Mouse (Mus musculus) stomach, embryonic 14.5 days (tissue): Measurements from ENCODE around the gene Epp13. TPM values are rescaled to one million over a fixed set of nuclear protein-coding genes. Genes with fewer than 3 reads are reported as not detected.
"Not testable (repeated sequence)": the region's sequence is repeated elsewhere in the genome, so short reads cannot be mapped to it uniquely, and the experiment has no call there.

Experiments
- ATAC-seq: fragments of 200-750 bp; cut with Nextera tagmentation; 2 replicates; pipeline ENCODE4 v1.8.0; 2017; ENCODE audit warnings: low read depth, moderate TSS enrichment; ENCODE audit not compliant: insufficient number of reproducible peaks, insufficient read depth, low FRiP score
- H3K27ac ChIP-seq: fragments of 300-500 bp; sonication (generic); 2 replicates; pipeline ENCODE4 v1.5.1; 2014; ENCODE audit warnings: mild to moderate bottlenecking, low read length, moderate library complexity, mixed read lengths
- H3K27me3 ChIP-seq: fragments of 300-500 bp; sonication (generic); 2 replicates; pipeline ENCODE4 v1.6.1; 2014; ENCODE audit warnings: low read length, control low read depth, mixed read lengths; ENCODE audit not compliant: control insufficient read depth, insufficient read depth
- H3K36me3 ChIP-seq: fragments of 300-500 bp; sonication (generic); 2 replicates; pipeline ENCODE4 v1.6.1; 2014; ENCODE audit warnings: mild to moderate bottlenecking, control low read depth, low read length, moderate library complexity, mixed read lengths; ENCODE audit not compliant: control insufficient read depth, insufficient read depth
- H3K4me1 ChIP-seq: fragments of 300-500 bp; sonication (generic); 2 replicates; pipeline ENCODE4 v1.6.1; 2014; ENCODE audit warnings: low read length, control low read depth, mixed read lengths; ENCODE audit not compliant: control insufficient read depth, insufficient read depth
- H3K4me2 ChIP-seq: fragments of 300-500 bp; sonication (generic); replicated peaks from 2 replicates; pipeline ENCODE4 v1.6.1; 2014; ENCODE audit warnings: low read depth, low read length, control low read depth
- H3K4me3 ChIP-seq: fragments of 300-500 bp; sonication (generic); 2 replicates; pipeline ENCODE4 v1.5.1; 2014; ENCODE audit warnings: low read depth, low read length, control low read depth
- H3K9ac ChIP-seq: fragments of 300-500 bp; sonication (generic); replicated peaks from 2 replicates; pipeline ENCODE4 v1.6.1; 2014; ENCODE audit warnings: low read depth, mild to moderate bottlenecking, control low read depth, low read length, moderate library complexity, mixed read lengths
- H3K9me3 ChIP-seq: fragments of 300-500 bp; sonication (generic); 2 replicates; pipeline ENCODE4 v1.6.1; 2016; ENCODE audit warnings: low read depth, low read length, control low read depth; ENCODE audit not compliant: control insufficient read depth
- WGBS: fragments of 180-500 bp; shearing (Covaris S2); extraction: QIAGEN DNeasy Blood & Tissue Kit; methylation state at CpG from one replicate; pipeline ENCODE4 v1.1.7; 2014; 5-methylcytosine and 5-hydroxymethylcytosine counted together
- polyA plus RNA-seq: library from polyadenylated mRNA; unstranded; fragments of >200 nt; fragmentation: Nextera tagmentation; extraction: Ambion mirVana; gene quantifications from 2 replicates; pipeline ENCODE4 v1.2.1, GENCODE M21; 2014

Gene Epp13
- polyA plus RNA-seq, 1 experiment from 2014 or later = not detected

DNA sequence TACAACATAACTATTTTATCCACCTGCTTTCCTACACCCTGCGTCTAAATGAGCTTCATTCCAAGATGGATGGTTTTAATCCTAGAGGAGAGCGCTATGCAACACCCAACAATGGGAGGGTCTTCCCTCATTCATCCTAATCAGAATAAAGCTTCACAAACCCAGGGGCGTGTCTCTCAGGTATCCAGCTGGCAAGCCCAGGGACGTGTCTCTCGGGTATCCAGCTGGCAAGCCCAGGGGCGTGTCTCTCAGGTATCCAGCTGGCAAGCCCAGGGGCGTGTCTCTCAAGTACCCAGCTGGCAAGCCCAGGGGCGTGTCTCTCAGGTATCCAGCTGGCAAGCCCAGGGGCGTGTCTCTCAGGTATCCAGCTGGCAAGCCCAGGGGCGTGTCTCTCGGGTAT, 48.3 kb downstream of the Epp13 start:
- not testable (repeated sequence) for H3K9me3 ChIP-seq, H3K4me1 ChIP-seq, H3K9ac ChIP-seq, H3K4me2 ChIP-seq, ATAC-seq, H3K27ac ChIP-seq, H3K27me3 ChIP-seq, H3K36me3 ChIP-seq, H3K4me3 ChIP-seq
- WGBS = 62% methylated on average over 11 of the region's 11 CpGs

DNA sequence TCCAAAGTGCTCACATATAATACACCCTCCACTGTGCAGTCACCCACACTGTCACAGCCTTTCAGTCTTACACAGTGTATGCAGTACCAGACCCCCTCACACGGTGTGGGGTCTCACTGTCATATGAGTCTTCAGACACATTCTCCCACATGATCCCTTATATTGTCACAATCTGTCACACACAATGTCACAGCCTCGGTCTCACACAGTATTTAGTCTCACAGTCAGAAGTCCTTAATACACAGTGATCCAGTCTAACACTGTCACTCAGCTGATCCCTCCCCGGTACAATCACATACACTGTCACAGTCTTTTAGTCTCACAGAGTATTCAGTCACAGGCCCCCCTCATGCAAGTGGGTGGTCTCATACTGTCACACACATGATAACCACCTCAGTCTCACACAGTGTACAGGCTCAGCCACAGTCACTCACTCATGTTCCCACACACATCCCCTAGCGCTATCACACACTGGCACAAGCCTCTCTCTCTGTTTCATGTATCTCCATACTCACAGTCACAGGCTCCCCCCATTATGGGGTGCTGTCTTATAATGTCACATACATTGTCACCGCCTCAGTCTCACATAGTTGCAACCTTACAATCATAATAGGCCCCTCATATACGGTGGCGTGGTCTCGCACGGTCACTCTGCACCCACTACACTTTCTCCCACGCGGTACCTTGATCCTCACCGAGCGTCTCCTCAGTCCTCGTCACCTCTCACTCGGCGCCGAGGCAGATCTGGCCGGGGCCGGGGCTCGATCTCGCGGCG, 78.1 kb downstream of the Epp13 start:
- peak overlapping the region; percentile 70 for H3K27ac ChIP-seq
- H3K4me2 ChIP-seq = peak overlapping the region; percentile 69
- H3K9me3 ChIP-seq = no peaks in the 10 kb centered on the region
- ATAC-seq = peak; percentile 57
- 14% methylated on average over 23 of the region's 23 CpGs for WGBS
- peak overlapping the region; percentile 71 for H3K9ac ChIP-seq
- no peaks in the 10 kb centered on the region; the same call in 1 of the 2 replicates for H3K36me3 ChIP-seq
- 0 out of 2 replicates have a peak, but pooled peaks cover 7% of the 10 kb centered on the region for H3K4me1 ChIP-seq
- H3K27me3 ChIP-seq = no peaks in the 10 kb centered on the region
- H3K4me3 ChIP-seq = peak overlapping the region; percentile 55

DNA sequence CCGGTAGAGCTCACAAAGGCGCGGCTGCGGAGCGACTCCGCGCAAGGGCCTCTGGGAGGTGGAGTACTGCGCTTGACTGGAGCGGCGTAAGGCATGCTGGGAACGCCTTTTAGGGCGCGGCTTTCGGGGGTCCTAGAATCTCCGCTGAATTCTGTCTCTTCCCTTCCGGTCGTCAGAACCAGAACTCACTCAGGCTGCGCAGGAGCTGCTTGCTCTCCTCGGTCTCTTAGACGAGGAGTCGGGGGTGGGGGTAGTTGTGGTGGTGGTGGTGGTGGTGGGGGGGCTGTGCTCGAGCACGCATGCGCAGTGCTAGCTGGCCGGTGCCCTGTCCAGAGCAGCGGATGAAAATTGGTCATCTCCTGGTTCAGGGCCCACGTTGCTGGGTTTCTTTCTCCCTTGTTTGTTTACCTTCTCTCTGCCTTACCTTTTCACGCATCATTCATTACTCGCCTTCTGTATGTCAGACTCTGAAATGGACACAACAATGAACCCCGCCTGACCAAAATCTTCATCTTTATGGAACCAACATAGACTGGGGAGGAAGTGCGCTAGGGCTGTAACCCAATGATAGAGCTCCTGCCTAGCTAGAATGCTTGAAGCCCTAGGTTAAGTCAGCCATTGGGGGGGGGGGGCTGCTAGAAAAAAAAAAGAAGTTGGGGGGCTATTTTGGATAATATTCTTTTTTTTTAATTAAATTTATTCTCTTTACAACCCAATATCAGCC, 78.9 kb downstream of the Epp13 start, which contains the start of gene Zfp583:
Zfp583 (minus strand) TSS at position 53 of the 724 bp plus-strand sequence.
- Histone ChIP-seq H3K9ac (peak within 1 kb of the TSS; percentile 71), H3K4me2 (peak within 1 kb of the TSS; percentile 69), H3K27me3 (no peaks in the 10 kb centered on the region), H3K27ac (peak within 1 kb of the TSS; percentile 70), H3K4me1 (0 out of 2 replicates have a peak, but pooled peaks cover 7% of the 10 kb centered on the region), H3K4me3 (peak within 1 kb of the TSS; percentile 55), H3K36me3 (no peaks in the 10 kb centered on the region; the same call in 1 of the 2 replicates), H3K9me3 (no peaks in the 10 kb centered on the region)
- peak; percentile 92 for ATAC-seq
- WGBS = 6% methylated on average over 31 of the region's 31 CpGs

Other genes with a start within 250 kb of the Epp13 start
- not detected in 2 replicates for gene Vmn1r65, start 241.7 kb upstream of the Epp13 start, polyA plus RNA-seq
- gene Nlrp4c, start 207.5 kb upstream of the Epp13 start, polyA plus RNA-seq = not detected in 2 replicates
- 14.6 and 18.1 TPM in 2 replicates for gene Zfp787, start 96.7 kb upstream of the Epp13 start, polyA plus RNA-seq
- gene Zfp444, start 80.5 kb upstream of the Epp13 start, polyA plus RNA-seq = 43.5 and 52.4 TPM in 2 replicates
- gene Galp, start 55.6 kb upstream of the Epp13 start, polyA plus RNA-seq = not detected in 2 replicates
- gene Zscan5b, start 30.4 kb upstream of the Epp13 start, polyA plus RNA-seq = not detected in 2 replicates
- gene Zfp667, start 33.9 kb downstream of the Epp13 start, polyA plus RNA-seq = 8.7 and 9.0 TPM in 2 replicates
- 5.2 and 5.8 TPM in 2 replicates for gene Zfp583, start 78.6 kb downstream of the Epp13 start, polyA plus RNA-seq
- 2.1 and 2.3 TPM in 2 replicates for gene Gm3854, start 91.0 kb downstream of the Epp13 start, polyA plus RNA-seq
- gene Zfp78, start 110.6 kb downstream of the Epp13 start, polyA plus RNA-seq = 3.3 and 4.5 TPM in 2 replicates
- gene Zfp28, start 130.6 kb downstream of the Epp13 start, polyA plus RNA-seq = 8.9 and 11.6 TPM in 2 replicates
- not detected in 2 replicates for gene Smim17, start 146.0 kb downstream of the Epp13 start, polyA plus RNA-seq
- gene Gm20715, start 157.6 kb downstream of the Epp13 start, polyA plus RNA-seq = not detected in 2 replicates
- 0.13 TPM in 1 of 2 replicates, not detected in the other for gene Olfr1344, start 186.0 kb downstream of the Epp13 start, polyA plus RNA-seq
- not detected in 2 replicates for gene Olfr1336, start 203.5 kb downstream of the Epp13 start, polyA plus RNA-seq
- not detected in 2 replicates for gene Olfr1346, start 214.4 kb downstream of the Epp13 start, polyA plus RNA-seq
- gene Olfr5, start 234.2 kb downstream of the Epp13 start, polyA plus RNA-seq = not detected in 2 replicates
- gene Olfr1347, start 247.0 kb downstream of the Epp13 start, polyA plus RNA-seq = not detected in 2 replicates